Mouse (Mus musculus): ENCODE data around the gene Ntrk2. TPM values are rescaled to one million over a fixed set of nuclear protein-coding genes. Genes with fewer than 3 reads are reported as not detected.

Ntrk2 gene
- total RNA-seq, 2 experiments from 2014 or later, result 313 to 329 TPM

- no peak for TF ChIP-seq CTCF (conservative IDR thresholded peaks at IDR 0.05)
- Histone ChIP-seq H3K4me3 (no peak overlapping the region), H3K27ac (peak overlapping the region; percentile 51; the same call in 1 of the 2 replicates)
- DNase-seq (ENCODE audit: low spot score in 2 of 2), result no peak
These were observed 131.5 kb downstream of the Ntrk2 start for GRCm38 (mm10) chr13:58937884-58938283.

GRCm38 (mm10) chr13:58938464-58938863 lies 132.1 kb downstream of the Ntrk2 start:
- Histone ChIP-seq H3K4me3 (no peak overlapping the region), H3K27ac (peak overlapping the region; percentile 51; the same call in 1 of the 2 replicates)
- 0 out of 2 replicates have a peak, but pooled peaks have one; percentile 19 for TF ChIP-seq CTCF (conservative IDR thresholded peaks at IDR 0.05)
- peak in 1 of 2 experiments; percentile 29 for DNase-seq (ENCODE audit: low spot score in 2 of 2)

- DNase-seq (ENCODE audit: low spot score in 2 of 2), result no peak
- Histone ChIP-seq H3K4me3 (no peak overlapping the region), H3K27ac (no peak overlapping the region)
- TF ChIP-seq CTCF (conservative IDR thresholded peaks at IDR 0.05), result no peak
These were observed 133.8 kb downstream of the Ntrk2 start for GRCm38 (mm10) chr13:58940208-58940607.

GRCm38 (mm10) chr13:58940798-58941197 lies 134.4 kb downstream of the Ntrk2 start:
- TF ChIP-seq CTCF (conservative IDR thresholded peaks at IDR 0.05), result no peak

GRCm38 (mm10) chr13:58945781-58946180 lies 139.4 kb downstream of the Ntrk2 start:
- DNase-seq (ENCODE audit: low spot score in 2 of 2), result no peak
- H3K4me3 ChIP-seq, result no peak overlapping the region
- H3K27ac ChIP-seq, result no peak overlapping the region; the same call in 1 of the 2 replicates
- TF ChIP-seq CTCF (conservative IDR thresholded peaks at IDR 0.05), result no peak

More at GRCm38 (mm10) chr13:58940798-58941197, 134.4 kb downstream of the Ntrk2 start:
- DNase-seq (ENCODE audit: low spot score in 2 of 2), result no peak
- Histone ChIP-seq H3K27ac (no peak overlapping the region), H3K4me3 (no peak overlapping the region)

GRCm38 (mm10) chr13:58946589-58946988 lies 140.2 kb downstream of the Ntrk2 start:
- H3K4me3 ChIP-seq, result no peak overlapping the region
- H3K27ac ChIP-seq, result peak overlapping the region; percentile 28; the same call in 1 of the 2 replicates
- TF ChIP-seq CTCF (conservative IDR thresholded peaks at IDR 0.05), result no peak
- DNase-seq (ENCODE audit: low spot score in 2 of 2), result no peak

- H3K4me3 ChIP-seq, result no peak overlapping the region
- DNase-seq (ENCODE audit: low spot score in 2 of 2), result no peak
- TF ChIP-seq CTCF (conservative IDR thresholded peaks at IDR 0.05), result no peak
- 0 out of 2 replicates have a peak overlapping the region, but pooled peaks have one; percentile 28 for H3K27ac ChIP-seq
These were observed 140.7 kb downstream of the Ntrk2 start for GRCm38 (mm10) chr13:58947056-58947455.

GRCm38 (mm10) chr13:58954331-58954730 lies 148.0 kb downstream of the Ntrk2 start:
- no peak for TF ChIP-seq CTCF (conservative IDR thresholded peaks at IDR 0.05)
- H3K27ac ChIP-seq, result no peak overlapping the region
- H3K4me3 ChIP-seq, result no peak overlapping the region
- DNase-seq (ENCODE audit: low spot score in 2 of 2), result no peak

GRCm38 (mm10) chr13:58954764-58955163 lies 148.4 kb downstream of the Ntrk2 start:
- Histone ChIP-seq H3K27ac (no peak overlapping the region), H3K4me3 (no peak overlapping the region)
- no peak for TF ChIP-seq CTCF (conservative IDR thresholded peaks at IDR 0.05)
- DNase-seq (ENCODE audit: low spot score in 2 of 2), result no peak

- no peak for TF ChIP-seq CTCF (conservative IDR thresholded peaks at IDR 0.05)
- no peak overlapping the region for H3K27ac ChIP-seq
- peak in 1 of 2 experiments; percentile 42 for DNase-seq (ENCODE audit: low spot score in 2 of 2)
- H3K4me3 ChIP-seq, result no peak overlapping the region
These were observed 148.9 kb downstream of the Ntrk2 start for GRCm38 (mm10) chr13:58955237-58955777.

GRCm38 (mm10) chr13:58958171-58958904 lies 152.0 kb downstream of the Ntrk2 start:
- no peak for TF ChIP-seq CTCF (conservative IDR thresholded peaks at IDR 0.05)
- DNase-seq (ENCODE audit: low spot score in 2 of 2), result no peak
- no peak overlapping the region for H3K4me3 ChIP-seq
- no peak overlapping the region for H3K27ac ChIP-seq

GRCm38 (mm10) chr13:58960321-58960720 lies 154.0 kb downstream of the Ntrk2 start:
- H3K27ac ChIP-seq, result no peak overlapping the region
- TF ChIP-seq CTCF (conservative IDR thresholded peaks at IDR 0.05), result no peak
- no peak overlapping the region for H3K4me3 ChIP-seq
- DNase-seq (ENCODE audit: low spot score in 2 of 2), result no peak

- TF ChIP-seq CTCF (conservative IDR thresholded peaks at IDR 0.05), result no peak
- peak in 1 of 2 experiments; percentile 41 for DNase-seq (ENCODE audit: low spot score in 2 of 2)
- Histone ChIP-seq H3K27ac (peak overlapping the region; percentile 47), H3K4me3 (no peak overlapping the region; the same call in 1 of the 2 replicates)
These were observed 158.5 kb downstream of the Ntrk2 start for GRCm38 (mm10) chr13:58964701-58965359.

Measured in layer of hippocampus, adult 2 months (tissue).